ENCODE assay signal across 15 mouse cellular contexts in the genomic region with DNA sequence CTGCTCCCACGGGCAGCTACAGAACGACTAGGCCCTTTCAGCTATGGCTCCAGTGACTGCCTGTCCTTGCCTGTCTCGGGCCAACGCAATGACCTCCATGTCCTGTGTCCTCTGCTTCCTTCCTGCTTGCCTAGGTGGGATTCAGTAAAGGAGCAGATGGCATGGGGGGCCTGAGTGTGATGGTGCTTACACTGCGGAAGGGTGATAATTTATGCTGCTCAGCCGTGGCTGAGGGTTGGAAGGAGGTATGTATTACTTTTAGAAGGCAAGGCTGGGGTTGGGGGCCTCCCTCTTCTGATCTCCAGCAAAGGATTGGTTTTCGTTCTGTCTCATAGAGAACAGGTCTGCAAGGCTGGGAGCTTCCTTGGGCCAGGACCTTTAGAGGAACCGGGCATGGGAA.
"Had no signal": no experiment of that assay in that cellular context is flagged by ENCODE, and none has a peak within 500 bp of the region (broad histone marks: within the 10 kb centered on the region; RNA-seq: fewer than 3 reads in every experiment).

No protein-coding gene starts in this region.

- H3K4me1 ChIP-seq: limb, embryonic 12.5 days; limb, embryonic 15.5 days had no signal

- H3K27ac ChIP-seq: limb, embryonic 12.5 days; limb, embryonic 15.5 days; liver, embryonic 14.5 days had no signal

- DNase-seq: kidney, adult 18-20 months; kidney, adult 9 months; kidney, postnatal 14 days; kidney, postnatal 4 days; left cerebral cortex, postnatal 4 days; liver, postnatal 0 days; lung, embryonic 14.5 days; lung, postnatal 36 days; thymus, adult 18-20 months; thymus, postnatal 36 days had no signal

- H3K9me3 ChIP-seq: limb, embryonic 12.5 days; limb, embryonic 15.5 days had no signal

- H3K4me3 ChIP-seq: limb, embryonic 12.5 days; limb, embryonic 15.5 days had no signal

- H3K36me3 ChIP-seq: limb, embryonic 12.5 days; limb, embryonic 15.5 days had no signal

- H3K27me3 ChIP-seq: limb, embryonic 15.5 days had no signal

- H3K4me2 ChIP-seq: limb, embryonic 12.5 days; limb, embryonic 15.5 days; liver, embryonic 11.5 days; lung, embryonic 14.5 days had no signal

- ATAC-seq: liver, postnatal 0 days; lung, postnatal 0 days had no signal

- H3K9ac ChIP-seq: limb, embryonic 12.5 days; limb, embryonic 15.5 days; liver, embryonic 14.5 days; liver, postnatal 0 days; lung, embryonic 14.5 days had no signal
